Mouse (Mus musculus) limb, embryonic 15.5 days (tissue): Measurements from ENCODE around the gene Ccdc47. TPM values are rescaled to one million over a fixed set of nuclear protein-coding genes. Genes with fewer than 3 reads are reported as not detected.

Source experiments
- ATAC-seq: fragments of 200-750 bp; cut with Nextera tagmentation; 2 replicates; pipeline ENCODE4 v1.8.0; 2017; ENCODE audit warnings: low read depth, moderate TSS enrichment; ENCODE audit not compliant: insufficient number of reproducible peaks, low FRiP score, low TSS enrichment
- H3K27ac ChIP-seq: fragments of 300-500 bp; sonication (generic); 2 replicates; pipeline ENCODE4 v1.5.1; 2015; ENCODE audit warnings: moderate library complexity, mild to moderate bottlenecking, inconsistent platforms
- H3K27me3 ChIP-seq: fragments of 300-500 bp; sonication (generic); 2 replicates; pipeline ENCODE4 v1.6.1; 2015; ENCODE audit warnings: inconsistent platforms
- H3K36me3 ChIP-seq: fragments of 300-500 bp; sonication (generic); 2 replicates; pipeline ENCODE4 v1.6.1; 2015; ENCODE audit warnings: inconsistent platforms
- H3K4me1 ChIP-seq: fragments of 300-500 bp; sonication (generic); 2 replicates; pipeline ENCODE4 v1.6.1; 2015; ENCODE audit warnings: inconsistent platforms
- H3K4me2 ChIP-seq: fragments of 300-500 bp; sonication (generic); 2 replicates; pipeline ENCODE4 v1.6.1; 2015; ENCODE audit warnings: mild to moderate bottlenecking, inconsistent platforms
- H3K4me3 ChIP-seq: fragments of 300-500 bp; sonication (generic); 2 replicates; pipeline ENCODE4 v1.5.1; 2015; ENCODE audit warnings: mild to moderate bottlenecking, inconsistent platforms
- H3K9ac ChIP-seq: fragments of 300-500 bp; sonication (generic); 2 replicates; pipeline ENCODE4 v1.6.1; 2015; ENCODE audit warnings: inconsistent platforms
- H3K9me3 ChIP-seq: fragments of 300-500 bp; sonication (generic); 2 replicates; pipeline ENCODE4 v1.6.1; 2016; ENCODE audit warnings: inconsistent platforms
- WGBS: fragments of 180-500 bp; shearing (Covaris S2); methylation state at CpG from one replicate; pipeline ENCODE4 v1.1.7; 2015; 5-methylcytosine and 5-hydroxymethylcytosine counted together
- polyA plus RNA-seq: library from polyadenylated mRNA; unstranded; fragments of >200 nt; fragmentation: Nextera tagmentation; extraction: Ambion mirVana; gene quantifications from 2 replicates; pipeline ENCODE4 v1.2.1, GENCODE M21; 2015

The Ccdc47 gene
- polyA plus RNA-seq, 1 experiment from 2014 or later, result 83.6 TPM

GRCm38 (mm10) chr11:106158930-106159215 lies 57.3 kb downstream of the Ccdc47 start:
- Histone ChIP-seq H3K4me1 (peaks cover 49% of the 10 kb centered on the region), H3K27ac (peak overlapping the region; percentile 97), H3K4me3 (peak overlapping the region; percentile 78), H3K9ac (peak overlapping the region; percentile 90), H3K4me2 (peak overlapping the region; percentile 84), H3K9me3 (no peaks in the 10 kb centered on the region), H3K27me3 (no peaks in the 10 kb centered on the region), H3K36me3 (peaks cover 52% of the 10 kb centered on the region)
- WGBS, result 19% methylated on average over 9 of the region's 9 CpGs
- ATAC-seq, result no peak

- ATAC-seq, result no peak
- H3K27ac ChIP-seq, result peak overlapping the region; percentile 97
- H3K4me2 ChIP-seq, result peak overlapping the region; percentile 84
- peaks cover 49% of the 10 kb centered on the region for H3K4me1 ChIP-seq
- peak overlapping the region; percentile 90; the same call in 1 of the 2 replicates for H3K9ac ChIP-seq
- H3K27me3 ChIP-seq, result no peaks in the 10 kb centered on the region
- no peaks in the 10 kb centered on the region for H3K9me3 ChIP-seq
- WGBS, result 43% methylated on average over 14 of the region's 14 CpGs
- peaks cover 52% of the 10 kb centered on the region for H3K36me3 ChIP-seq
- peak overlapping the region; percentile 78 for H3K4me3 ChIP-seq
Measured at GRCm38 (mm10) chr11:106158081-106158929, 57.8 kb downstream of the Ccdc47 start.

GRCm38 (mm10) chr11:106157154-106157553 lies 59.0 kb downstream of the Ccdc47 start:
- WGBS, result 83% methylated on average over 7 of the region's 7 CpGs
- Histone ChIP-seq H3K36me3 (peaks cover 56% of the 10 kb centered on the region), H3K4me1 (peaks cover 46% of the 10 kb centered on the region), H3K27me3 (no peaks in the 10 kb centered on the region), H3K9ac (no peak overlapping the region), H3K27ac (no peak overlapping the region), H3K9me3 (no peaks in the 10 kb centered on the region), H3K4me2 (no peak overlapping the region), H3K4me3 (no peak overlapping the region)
- no peak for ATAC-seq

- 56% methylated on average over 1 of the region's 1 CpGs for WGBS
- Histone ChIP-seq H3K4me3 (no peak overlapping the region), H3K4me1 (peaks cover 38% of the 10 kb centered on the region), H3K9me3 (no peaks in the 10 kb centered on the region), H3K4me2 (no peak overlapping the region), H3K9ac (no peak overlapping the region), H3K27me3 (no peaks in the 10 kb centered on the region), H3K36me3 (peaks cover 65% of the 10 kb centered on the region), H3K27ac (no peak overlapping the region)
- no peak for ATAC-seq
Measured at GRCm38 (mm10) chr11:106156257-106156656, 59.9 kb downstream of the Ccdc47 start.

GRCm38 (mm10) chr11:106155761-106156160 lies 60.4 kb downstream of the Ccdc47 start:
- no peak for ATAC-seq

GRCm38 (mm10) chr11:106154770-106155169 lies 61.4 kb downstream of the Ccdc47 start:
- Histone ChIP-seq H3K9ac (no peak overlapping the region), H3K27me3 (no peaks in the 10 kb centered on the region), H3K36me3 (peaks cover 80% of the 10 kb centered on the region), H3K27ac (peak overlapping the region; percentile 18; the same call in 1 of the 2 replicates), H3K4me1 (peaks cover 28% of the 10 kb centered on the region), H3K9me3 (no peaks in the 10 kb centered on the region), H3K4me2 (no peak overlapping the region), H3K4me3 (no peak overlapping the region)
- ATAC-seq, result no peak
- 64% methylated on average over 2 of the region's 2 CpGs for WGBS

More at GRCm38 (mm10) chr11:106155761-106156160, 60.4 kb downstream of the Ccdc47 start:
- Histone ChIP-seq H3K36me3 (peaks cover 70% of the 10 kb centered on the region), H3K9me3 (no peaks in the 10 kb centered on the region), H3K27me3 (no peaks in the 10 kb centered on the region), H3K4me1 (peaks cover 33% of the 10 kb centered on the region), H3K9ac (no peak overlapping the region), H3K4me3 (no peak overlapping the region), H3K4me2 (no peak overlapping the region), H3K27ac (0 out of 2 replicates have a peak overlapping the region, but pooled peaks have one; percentile 51)
- 49% methylated on average over 3 of the region's 3 CpGs for WGBS

- Histone ChIP-seq H3K4me2 (no peak overlapping the region), H3K36me3 (peaks cover 87% of the 10 kb centered on the region), H3K4me1 (peaks cover 22% of the 10 kb centered on the region), H3K9me3 (no peaks in the 10 kb centered on the region), H3K4me3 (no peak overlapping the region), H3K27ac (no peak overlapping the region), H3K27me3 (no peaks in the 10 kb centered on the region), H3K9ac (no peak overlapping the region)
- no peak for ATAC-seq
- WGBS, result 76% methylated on average over 5 of the region's 5 CpGs
Measured at GRCm38 (mm10) chr11:106154091-106154490, 62.1 kb downstream of the Ccdc47 start.

- no peaks in the 10 kb centered on the region for H3K9me3 ChIP-seq
- ATAC-seq, result no peak
- no peak overlapping the region for H3K4me2 ChIP-seq
- no peak overlapping the region for H3K4me3 ChIP-seq
- peaks cover 92% of the 10 kb centered on the region for H3K36me3 ChIP-seq
- no peak overlapping the region for H3K27ac ChIP-seq
- 78% methylated on average over 8 of the region's 8 CpGs for WGBS
- H3K27me3 ChIP-seq, result no peaks in the 10 kb centered on the region
- peaks cover 7% of the 10 kb centered on the region; the same call in 1 of the 2 replicates for H3K4me1 ChIP-seq
- no peak overlapping the region for H3K9ac ChIP-seq
Measured at GRCm38 (mm10) chr11:106152132-106152531, 64.0 kb downstream of the Ccdc47 start.

GRCm38 (mm10) chr11:106151219-106151618 lies 64.9 kb downstream of the Ccdc47 start:
- no peak overlapping the region for H3K4me2 ChIP-seq
- no peak overlapping the region for H3K27ac ChIP-seq
- WGBS, result 87% methylated on average over 3 of the region's 3 CpGs
- no peak for ATAC-seq
- no peak overlapping the region for H3K4me3 ChIP-seq
- peaks cover 83% of the 10 kb centered on the region for H3K36me3 ChIP-seq
- no peak overlapping the region for H3K9ac ChIP-seq
- no peaks in the 10 kb centered on the region for H3K9me3 ChIP-seq
- no peaks in the 10 kb centered on the region for H3K27me3 ChIP-seq
- H3K4me1 ChIP-seq, result peaks cover 5% of the 10 kb centered on the region; the same call in 1 of the 2 replicates

Other genes starting within 250 kb of the Ccdc47 start
- gene Ace, start 248.4 kb downstream of the Ccdc47 start, polyA plus RNA-seq, result 1.0 and 1.8 TPM in 2 replicates
- gene Ace3, start 221.7 kb downstream of the Ccdc47 start, polyA plus RNA-seq, result not detected in 2 replicates
- gene Kcnh6, start 208.2 kb downstream of the Ccdc47 start, polyA plus RNA-seq, result 0.24 and 0.26 TPM in 2 replicates
- gene Dcaf7, start 179.5 kb downstream of the Ccdc47 start, polyA plus RNA-seq, result 57.7 and 61.5 TPM in 2 replicates
- 8.3 and 10.1 TPM in 2 replicates for gene Taco1, start 150.3 kb downstream of the Ccdc47 start, polyA plus RNA-seq
- 21.6 and 27.2 TPM in 2 replicates for gene Map3k3, start 131.7 kb downstream of the Ccdc47 start, polyA plus RNA-seq
- gene Gm10840, start 55.5 kb downstream of the Ccdc47 start, polyA plus RNA-seq, result 0.84 TPM in 1 of 2 replicates, not detected in the other
- gene Limd2, start 55.5 kb downstream of the Ccdc47 start, polyA plus RNA-seq, result 202 and 221 TPM in 2 replicates
- 23.2 and 24.4 TPM in 2 replicates for gene Strada, start 14.2 kb downstream of the Ccdc47 start, polyA plus RNA-seq
- gene Ddx42, start 582 bp upstream of the Ccdc47 start, polyA plus RNA-seq, result 68.9 and 74.0 TPM in 2 replicates
- gene Ftsj3, start 39.7 kb upstream of the Ccdc47 start, polyA plus RNA-seq, result 50.8 and 52.7 TPM in 2 replicates
- 276 and 309 TPM in 2 replicates for gene Psmc5, start 39.8 kb upstream of the Ccdc47 start, polyA plus RNA-seq
- 90.6 and 110 TPM in 2 replicates for gene Smarcd2, start 56.6 kb upstream of the Ccdc47 start, polyA plus RNA-seq
- 0.41 and 0.53 TPM in 2 replicates for gene Tcam1, start 60.3 kb upstream of the Ccdc47 start, polyA plus RNA-seq
- not detected in 2 replicates for gene Gh, start 85.5 kb upstream of the Ccdc47 start, polyA plus RNA-seq
- gene Cd79b, start 98.4 kb upstream of the Ccdc47 start, polyA plus RNA-seq, result 2.9 and 3.7 TPM in 2 replicates
- 0.46 and 1.8 TPM in 2 replicates for gene Scn4a, start 136.9 kb upstream of the Ccdc47 start, polyA plus RNA-seq
- 0.38 and 0.70 TPM in 2 replicates for gene Prr29, start 149.1 kb upstream of the Ccdc47 start, polyA plus RNA-seq
- gene Icam2, start 171.7 kb upstream of the Ccdc47 start, polyA plus RNA-seq, result 39.1 and 46.1 TPM in 2 replicates